Mouse (Mus musculus) ES-Bruce4 (cell line): ENCODE measurements around the gene Zdhhc1.

Experiments used
- CTCF ChIP-seq: IDR thresholded peaks from one replicate; pipeline ENCODE4 v1.8.1; 2011; ENCODE audit warnings: low read depth, low read length
- EP300 ChIP-seq: IDR thresholded peaks from 2 replicates; pipeline ENCODE4 v1.6.1; 2011; ENCODE audit warnings: low read depth, low read length; ENCODE audit not compliant: insufficient read depth
- POLR2A ChIP-seq: IDR thresholded peaks from one replicate; pipeline ENCODE4 v1.8.1; 2011; ENCODE audit warnings: low read length; ENCODE audit not compliant: insufficient read depth

DNA sequence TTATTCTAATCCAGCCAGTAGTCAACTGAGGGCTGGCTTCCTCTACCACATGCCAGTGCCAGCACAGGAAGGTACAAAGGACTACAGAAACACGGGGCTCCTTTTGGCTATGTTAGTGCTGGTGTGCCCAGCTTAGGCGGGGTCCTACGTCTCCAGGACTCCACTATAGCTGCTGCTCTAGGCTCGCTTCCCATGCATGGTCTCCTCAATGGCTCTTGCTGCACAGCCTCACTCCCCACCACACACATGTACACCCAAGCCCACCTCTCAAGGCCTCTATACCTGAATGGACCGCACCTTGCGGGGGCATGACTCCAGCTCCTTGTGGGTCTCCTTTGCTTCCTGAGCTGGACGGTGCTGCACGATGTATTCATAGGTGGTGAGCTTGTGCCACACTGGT, 21.0 kb downstream of the Zdhhc1 start:
- TF ChIP-seq POLR2A: no peak
- TF ChIP-seq EP300: no peak
- no peak for TF ChIP-seq CTCF
